Comparison of ENCODE assay signal across 13 mouse cellular contexts in the genomic region with DNA sequence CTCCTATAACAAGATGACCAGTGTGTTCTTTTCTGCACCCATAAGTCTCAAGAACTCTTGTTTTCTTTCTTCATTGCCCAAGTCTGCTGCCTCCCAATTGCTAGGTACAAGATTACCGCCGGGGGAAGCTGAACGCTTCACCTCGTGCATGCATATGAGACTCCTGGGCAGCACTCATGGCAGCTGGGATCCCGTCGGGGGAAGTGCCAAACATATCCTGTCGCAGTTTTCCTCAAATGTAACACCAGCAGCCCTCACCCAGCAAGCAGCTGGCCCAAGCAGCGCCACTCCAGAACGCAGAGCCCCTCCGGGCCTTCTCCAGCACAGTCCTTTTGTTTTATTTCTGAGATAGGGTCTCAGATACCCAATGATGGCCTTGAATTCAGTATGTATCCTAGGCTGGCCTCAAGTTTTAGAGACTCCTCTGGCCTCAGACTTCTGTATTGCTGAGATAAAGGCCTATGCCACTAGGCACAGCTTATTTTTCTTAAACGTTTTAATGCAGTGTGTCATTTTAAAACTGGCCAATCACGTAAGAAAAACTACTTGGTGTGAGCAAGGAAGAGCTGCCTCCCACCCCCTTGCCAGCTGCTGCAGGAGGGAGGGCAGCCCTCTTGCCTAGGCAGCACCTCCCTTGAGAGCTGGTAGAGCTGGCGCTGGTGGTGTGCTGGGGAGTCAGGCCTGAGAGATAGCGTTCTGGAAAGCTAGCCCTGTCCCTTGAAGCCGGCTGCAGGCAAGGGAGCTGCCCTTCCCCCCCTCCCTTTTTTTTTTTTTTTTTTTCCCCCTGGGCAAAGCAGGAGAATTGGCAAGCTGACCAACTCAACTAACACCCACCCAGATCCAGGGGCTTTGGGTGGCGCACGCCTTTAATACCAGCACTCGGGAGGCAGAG. TPM values are rescaled to one million over a fixed set of nuclear protein-coding genes. Genes with fewer than 3 reads are reported as not detected.
DNase-seq lines count a peak whose midpoint lies in the region; ATAC-seq and TF ChIP-seq lines count a peak whose summit lies in the region.
"Had no signal": no experiment of that assay in that cellular context is flagged by ENCODE, and none has a peak within 500 bp of the region (broad histone marks: within the 10 kb centered on the region; RNA-seq: fewer than 3 reads in every experiment).

No protein-coding gene starts in this region.

- no peaks in the 10 kb centered on the region for H3K36me3 ChIP-seq in G1E (replicated peaks)
- no peaks in the 10 kb centered on the region for H3K36me3 ChIP-seq in liver, embryonic 15.5 days (replicated peaks)
- H3K36me3 ChIP-seq in midbrain, embryonic 13.5 days: no peaks in the 10 kb centered on the region
- H3K36me3 ChIP-seq: heart, embryonic 10.5 days; hindbrain, embryonic 15.5 days had no signal

- peak; percentile 21 for DNase-seq in adrenal gland, adult 2 months
- no peak for DNase-seq in adrenal gland, postnatal 4 days (ENCODE audit: low spot score in 2 of 2)
- peak; percentile 15 for DNase-seq in layer of hippocampus, adult 9-11 months
- DNase-seq in layer of hippocampus, adult 11-12 months (ENCODE audit: low spot score): no peak
- DNase-seq in G1E (ENCODE audit: low spot score): peak; percentile 75
- DNase-seq in retina, embryonic 14.5 days (ENCODE audit: low spot score): no peak
- DNase-seq: cerebellum, postnatal 14 days; right cerebral cortex, postnatal 4 days had no signal

- peak overlapping the region; percentile 35; the same call in 1 of the 2 replicates for H3K9ac ChIP-seq in liver, embryonic 15.5 days
- H3K9ac ChIP-seq in midbrain, embryonic 13.5 days (replicated peaks): no peak overlapping the region
- H3K9ac ChIP-seq: hindbrain, embryonic 15.5 days had no signal

- H3K27me3 ChIP-seq in G1E (ENCODE audit: insufficient read depth, low read length): no peaks in the 10 kb centered on the region
- H3K27me3 ChIP-seq in liver, embryonic 15.5 days: no peaks in the 10 kb centered on the region
- no peaks in the 10 kb centered on the region for H3K27me3 ChIP-seq in midbrain, embryonic 13.5 days
- H3K27me3 ChIP-seq: hindbrain, embryonic 15.5 days had no signal

- peak overlapping the region; percentile 13; the same call in 1 of the 2 replicates for H3K4me2 ChIP-seq in liver, embryonic 15.5 days
- H3K4me2 ChIP-seq in midbrain, embryonic 13.5 days (replicated peaks): no peak overlapping the region
- H3K4me2 ChIP-seq: hindbrain, embryonic 15.5 days had no signal

- TF ChIP-seq CTCF in G1E (IDR thresholded peaks at IDR 0.05; ENCODE audit: low read depth, low read length): no peak

- H3K4me1 ChIP-seq in G1E (ENCODE audit: insufficient read depth, low read depth, low read length): peaks cover 61% of the 10 kb centered on the region
- peaks cover 48% of the 10 kb centered on the region for H3K4me1 ChIP-seq in liver, embryonic 15.5 days (replicated peaks)
- peaks cover 5% of the 10 kb centered on the region; the same call in 1 of the 2 replicates for H3K4me1 ChIP-seq in midbrain, embryonic 13.5 days (replicated peaks)
- H3K4me1 ChIP-seq: hindbrain, embryonic 15.5 days had no signal

- H3K4me3 ChIP-seq in G1E (ENCODE audit: low read depth, low read length): peak overlapping the region; percentile 65; the same call in 1 of the 2 replicates
- H3K4me3 ChIP-seq in liver, embryonic 15.5 days (replicated peaks): no peak overlapping the region
- H3K4me3 ChIP-seq in midbrain, embryonic 13.5 days (replicated peaks): no peak overlapping the region
- H3K4me3 ChIP-seq: heart, embryonic 10.5 days; hindbrain, embryonic 15.5 days; layer of hippocampus, adult 2 months had no signal

- peak; percentile 36 for ATAC-seq in G1E (ENCODE audit: extremely low read depth, insufficient number of reproducible peaks, low FRiP score, poor library complexity, severe bottlenecking)
- no peak for ATAC-seq in liver, embryonic 15.5 days (ENCODE audit: insufficient read depth)
- ATAC-seq in midbrain, embryonic 13.5 days: no peak

- peak overlapping the region; percentile 66 for H3K27ac ChIP-seq in liver, embryonic 15.5 days (replicated peaks)
- H3K27ac ChIP-seq in midbrain, embryonic 13.5 days: no peak overlapping the region
- H3K27ac ChIP-seq: heart, embryonic 10.5 days; hindbrain, embryonic 15.5 days; layer of hippocampus, adult 2 months had no signal

- 43% methylated on average over 18 of the region's 18 CpGs for WGBS in liver, embryonic 15.5 days (ENCODE audit: insufficient replicate concordance)
- WGBS in midbrain, embryonic 13.5 days: 59% methylated on average over 18 of the region's 18 CpGs

- H3K9me3 ChIP-seq in G1E (replicated peaks): peaks cover 1% of the 10 kb centered on the region
- H3K9me3 ChIP-seq in liver, embryonic 15.5 days (replicated peaks): no peaks in the 10 kb centered on the region
- H3K9me3 ChIP-seq in midbrain, embryonic 13.5 days: no peaks in the 10 kb centered on the region
- H3K9me3 ChIP-seq: heart, embryonic 10.5 days; hindbrain, embryonic 15.5 days had no signal

RNA-seq across cellular contexts. Expression of a gene that starts 16.6 kb away (rescaled TPM):
- not detected for total RNA-seq in adrenal gland, adult 2 months (2021)
- polyA plus RNA-seq in adrenal gland, adult 2 months (2012; rRNA removed): not detected in 2 replicates
- total RNA-seq in adrenal gland, postnatal 4 days (2021): not detected
- total RNA-seq in G1E (2014; fragmentation: Nextera tagmentation) (0.39 TPM in 1 of 2 replicates, not detected in the other), G1E (2017) (0.05 TPM in 1 of 2 replicates, not detected in the other)
- not detected in 2 replicates for polyA plus RNA-seq in G1E (2012)
- 0.06 TPM in 1 of 2 replicates, not detected in the other for polyA plus RNA-seq in liver, embryonic 15.5 days (2015; fragmentation: Nextera tagmentation; extraction: Ambion mirVana)
- polyA plus RNA-seq in midbrain, embryonic 13.5 days (2015; fragmentation: Nextera tagmentation; extraction: Ambion mirVana): 0.10 and 0.11 TPM in 2 replicates
- polyA plus RNA-seq: heart, embryonic 10.5 days had no signal

RNA-seq across cellular contexts. Expression of a gene that starts 33.9 kb away (rescaled TPM):
- 10 to 100 TPM; 42.7 to 54.1 TPM for total RNA-seq in adrenal gland, adult 2 months (2021)
- 6.8 and 8.3 TPM in 2 replicates for polyA plus RNA-seq in adrenal gland, adult 2 months (2012; rRNA removed)
- total RNA-seq in adrenal gland, postnatal 4 days (2021): 10 to 100 TPM; 57.3 to 64.1 TPM
- total RNA-seq in G1E (2014; fragmentation: Nextera tagmentation) (141 and 156 TPM in 2 replicates), G1E (2017) (50.1 and 50.2 TPM in 2 replicates)
- 4.3 and 5.3 TPM in 2 replicates for polyA plus RNA-seq in G1E (2012)
- polyA plus RNA-seq in liver, embryonic 15.5 days (2015; fragmentation: Nextera tagmentation; extraction: Ambion mirVana): 5.8 and 7.4 TPM in 2 replicates
- 23.4 and 23.5 TPM in 2 replicates for polyA plus RNA-seq in midbrain, embryonic 13.5 days (2015; fragmentation: Nextera tagmentation; extraction: Ambion mirVana)

Comparison
In these comparisons a context has a peak if more than half of its experiments do, and no peak if none do; other contexts are left out.
1. DNase-seq: peak in adrenal gland, adult 2 months (single experiment), layer of hippocampus, adult 9-11 months (single experiment) and G1E (single experiment); none in adrenal gland, postnatal 4 days (0 of 2), layer of hippocampus, adult 11-12 months (single experiment) and retina, embryonic 14.5 days (single experiment).